Mouse (Mus musculus): ENCODE data around the gene 1110051M20Rik. TPM values are rescaled to one million over a fixed set of nuclear protein-coding genes. Genes with fewer than 3 reads are reported as not detected.

1110051M20Rik gene
- polyA plus RNA-seq, 1 experiment from 2014 or later, result 6.0 TPM

DNA sequence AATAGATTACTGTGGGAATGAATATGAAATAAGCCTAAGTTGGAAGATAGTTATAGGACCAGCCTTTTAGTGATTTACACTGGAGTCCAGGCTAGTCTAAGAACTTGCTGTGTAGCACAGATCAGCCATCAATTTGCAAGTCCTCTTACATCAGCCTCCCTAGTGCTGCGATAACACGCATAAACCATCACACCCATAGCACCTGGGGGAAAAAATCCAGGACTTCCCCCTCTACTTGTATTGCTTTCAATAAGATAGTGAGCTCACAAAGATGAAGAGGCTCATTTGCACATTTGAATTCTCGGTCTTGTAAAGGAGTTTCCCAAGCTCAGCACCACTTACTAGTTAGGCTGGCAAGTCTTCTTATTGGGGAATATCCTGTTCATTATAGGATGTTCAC lies 9.9 kb upstream of the 1110051M20Rik start:
- H3K27me3 ChIP-seq (ENCODE audit: control insufficient read depth, insufficient read depth, low read depth, low read length), result peaks cover 46% of the 10 kb centered on the region
- H3K36me3 ChIP-seq (ENCODE audit: control insufficient read depth, insufficient read depth), result no peaks in the 10 kb centered on the region
- no peak overlapping the region for H3K27ac ChIP-seq (ENCODE audit: low read length)
- no peak overlapping the region for H3K9ac ChIP-seq (ENCODE audit: low read depth, low read length)
- peaks cover 15% of the 10 kb centered on the region for H3K4me1 ChIP-seq (ENCODE audit: control insufficient read depth, low read depth, low read length)
- WGBS (ENCODE audit: insufficient replicate concordance), result 60% methylated on average over 3 of the region's 3 CpGs
- no peak overlapping the region for H3K4me2 ChIP-seq (ENCODE audit: low read depth, low read length)
- no peak overlapping the region for H3K4me3 ChIP-seq (ENCODE audit: low read depth, low read length)
- ATAC-seq (ENCODE audit: low read depth), result no peak
- H3K9me3 ChIP-seq (replicated peaks; ENCODE audit: control insufficient read depth, low read length), result no peaks in the 10 kb centered on the region

DNA sequence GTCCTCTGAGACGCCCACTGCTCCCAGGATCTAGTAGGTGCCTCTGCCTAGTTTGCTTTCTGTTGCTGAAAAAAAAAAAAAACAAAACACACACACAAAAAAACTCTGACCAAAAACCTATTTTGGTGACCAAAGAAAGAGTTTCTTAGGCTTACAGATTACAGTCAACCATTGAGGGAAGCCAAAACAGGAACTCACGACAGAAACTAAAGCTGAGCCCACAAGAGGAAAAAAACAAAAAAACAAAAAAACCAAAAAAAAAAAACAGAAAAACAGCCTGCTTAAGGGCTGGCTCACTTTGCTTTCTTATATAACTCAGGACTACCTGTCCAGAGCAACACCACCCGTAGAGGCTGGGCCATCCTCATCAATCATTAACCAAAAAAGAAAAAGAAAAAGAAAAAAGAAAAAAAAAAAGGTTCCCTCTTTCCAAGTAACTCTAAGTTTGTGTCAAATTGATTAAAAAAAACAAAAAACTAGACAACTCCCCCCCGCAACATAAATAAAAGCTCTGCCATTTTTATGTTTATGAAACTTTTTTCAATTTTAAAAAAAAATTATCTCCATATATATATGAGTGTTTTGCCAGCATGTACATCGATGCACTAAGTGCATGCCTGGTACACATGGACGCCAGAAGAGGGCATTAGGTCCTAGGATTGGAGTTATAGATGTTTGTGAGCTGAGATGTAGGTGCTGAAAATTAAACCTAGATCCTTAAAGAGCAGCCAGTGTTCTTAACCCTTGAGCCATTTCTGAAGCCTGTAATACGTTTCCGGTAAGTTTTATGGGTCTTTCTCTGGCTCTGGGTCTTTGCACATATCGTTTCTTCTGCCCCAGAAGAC lies 8.9 kb upstream of the 1110051M20Rik start:
- WGBS (ENCODE audit: insufficient replicate concordance), result 48% methylated on average over 9 of the region's 9 CpGs

DNA sequence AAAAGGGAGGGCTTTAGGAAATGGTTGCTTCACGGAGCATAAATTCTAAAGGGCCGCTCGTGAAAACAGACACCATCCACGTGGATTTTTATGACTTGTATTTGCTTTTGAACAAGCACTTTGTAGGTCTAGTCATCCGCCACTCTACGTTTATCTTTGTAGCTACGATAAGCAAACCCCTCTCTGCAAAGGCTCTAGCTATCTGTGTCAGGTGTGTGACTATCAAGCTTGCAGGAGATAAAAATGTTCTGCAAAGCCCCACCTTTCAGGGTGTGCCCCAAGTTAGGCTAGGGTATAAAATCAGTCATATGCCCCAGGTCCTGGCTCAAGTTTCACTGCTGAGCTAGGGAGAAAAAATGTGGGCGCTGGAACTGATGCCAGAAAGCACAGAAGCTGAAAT lies 8.2 kb upstream of the 1110051M20Rik start:
- WGBS (ENCODE audit: insufficient replicate concordance), result 30% methylated on average over 8 of the region's 8 CpGs
- no peak for ATAC-seq (ENCODE audit: low read depth)

More for the DNA sequence above, 8.9 kb upstream of the 1110051M20Rik start:
- Histone ChIP-seq H3K9me3 (replicated peaks; ENCODE audit: control insufficient read depth, low read length) (no peaks in the 10 kb centered on the region), H3K27ac (ENCODE audit: low read length) (no peak overlapping the region), H3K4me2 (ENCODE audit: low read depth, low read length) (no peak overlapping the region), H3K9ac (ENCODE audit: low read depth, low read length) (no peak overlapping the region), H3K4me3 (ENCODE audit: low read depth, low read length) (no peak overlapping the region), H3K4me1 (ENCODE audit: control insufficient read depth, low read depth, low read length) (peaks cover 15% of the 10 kb centered on the region), H3K36me3 (ENCODE audit: control insufficient read depth, insufficient read depth) (no peaks in the 10 kb centered on the region), H3K27me3 (ENCODE audit: control insufficient read depth, insufficient read depth, low read depth, low read length) (peaks cover 36% of the 10 kb centered on the region)
- ATAC-seq (ENCODE audit: low read depth), result no peak

DNA sequence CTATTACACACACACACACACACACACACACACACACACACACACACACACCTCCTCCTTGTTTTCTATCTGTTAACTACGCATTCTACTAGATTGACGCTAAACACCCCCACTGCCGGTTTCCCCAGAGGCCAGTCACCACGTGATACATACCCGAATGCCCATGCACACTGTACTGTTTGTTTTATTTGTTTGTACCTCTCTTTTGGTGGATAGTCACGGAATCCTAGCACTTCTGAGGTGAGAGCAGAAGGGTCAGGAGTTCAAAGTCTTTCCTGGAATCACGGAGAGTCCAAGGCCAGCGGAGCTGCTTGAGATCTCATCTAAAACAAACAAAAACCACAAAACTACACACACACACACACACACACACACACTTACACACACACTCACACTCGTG lies 5.8 kb upstream of the 1110051M20Rik start:
- no peak overlapping the region for H3K4me2 ChIP-seq (ENCODE audit: low read depth, low read length)
- H3K27ac ChIP-seq (ENCODE audit: low read length), result no peak overlapping the region
- peaks cover 10% of the 10 kb centered on the region for H3K27me3 ChIP-seq (ENCODE audit: control insufficient read depth, insufficient read depth, low read depth, low read length)
- no peaks in the 10 kb centered on the region for H3K36me3 ChIP-seq (ENCODE audit: control insufficient read depth, insufficient read depth)
- H3K4me3 ChIP-seq (ENCODE audit: low read depth, low read length), result no peak overlapping the region
- H3K9ac ChIP-seq (ENCODE audit: low read depth, low read length), result no peak overlapping the region
- 58% methylated on average over 9 of the region's 9 CpGs for WGBS (ENCODE audit: insufficient replicate concordance)
- ATAC-seq (ENCODE audit: low read depth), result peak; percentile 87
- H3K4me1 ChIP-seq (ENCODE audit: control insufficient read depth, low read depth, low read length), result peaks cover 5% of the 10 kb centered on the region
- H3K9me3 ChIP-seq (replicated peaks; ENCODE audit: control insufficient read depth, low read length), result no peaks in the 10 kb centered on the region

More for the DNA sequence above, 8.2 kb upstream of the 1110051M20Rik start:
- Histone ChIP-seq H3K27me3 (ENCODE audit: control insufficient read depth, insufficient read depth, low read depth, low read length) (peaks cover 28% of the 10 kb centered on the region), H3K9ac (ENCODE audit: low read depth, low read length) (no peak overlapping the region), H3K4me2 (ENCODE audit: low read depth, low read length) (no peak overlapping the region), H3K4me1 (ENCODE audit: control insufficient read depth, low read depth, low read length) (peaks cover 15% of the 10 kb centered on the region), H3K4me3 (ENCODE audit: low read depth, low read length) (no peak overlapping the region), H3K36me3 (ENCODE audit: control insufficient read depth, insufficient read depth) (no peaks in the 10 kb centered on the region), H3K9me3 (replicated peaks; ENCODE audit: control insufficient read depth, low read length) (no peaks in the 10 kb centered on the region), H3K27ac (ENCODE audit: low read length) (no peak overlapping the region)

DNA sequence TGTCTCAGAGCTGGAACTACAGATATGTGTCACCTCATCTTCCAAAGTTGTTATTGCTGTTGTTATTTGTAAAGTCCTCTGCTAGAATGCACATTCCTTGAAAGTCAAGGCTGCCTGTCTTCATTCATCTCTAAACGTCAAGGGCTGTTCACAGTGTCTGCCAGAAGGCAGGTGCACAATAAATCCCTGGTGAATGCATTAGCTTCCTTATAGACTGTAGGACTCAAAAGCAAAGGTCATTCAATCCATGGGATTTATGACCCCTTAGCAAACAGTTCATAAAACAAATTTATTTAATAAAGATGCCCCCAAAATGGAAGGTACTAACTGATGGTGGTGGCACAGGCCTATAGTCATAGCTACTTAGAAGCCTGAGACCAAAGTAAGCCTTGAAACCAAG lies 5.2 kb upstream of the 1110051M20Rik start:
- no peak overlapping the region for H3K4me2 ChIP-seq (ENCODE audit: low read depth, low read length)
- no peak overlapping the region for H3K27ac ChIP-seq (ENCODE audit: low read length)
- peaks cover 5% of the 10 kb centered on the region for H3K4me1 ChIP-seq (ENCODE audit: control insufficient read depth, low read depth, low read length)
- no peaks in the 10 kb centered on the region for H3K9me3 ChIP-seq (replicated peaks; ENCODE audit: control insufficient read depth, low read length)
- H3K4me3 ChIP-seq (ENCODE audit: low read depth, low read length), result no peak overlapping the region
- no peak for ATAC-seq (ENCODE audit: low read depth)
- no peak overlapping the region for H3K9ac ChIP-seq (ENCODE audit: low read depth, low read length)
- no peaks in the 10 kb centered on the region for H3K36me3 ChIP-seq (ENCODE audit: control insufficient read depth, insufficient read depth)
- H3K27me3 ChIP-seq (ENCODE audit: control insufficient read depth, insufficient read depth, low read depth, low read length), result peaks cover 4% of the 10 kb centered on the region
- WGBS (ENCODE audit: insufficient replicate concordance), result 59% methylated on average over 1 of the region's 1 CpGs

DNA sequence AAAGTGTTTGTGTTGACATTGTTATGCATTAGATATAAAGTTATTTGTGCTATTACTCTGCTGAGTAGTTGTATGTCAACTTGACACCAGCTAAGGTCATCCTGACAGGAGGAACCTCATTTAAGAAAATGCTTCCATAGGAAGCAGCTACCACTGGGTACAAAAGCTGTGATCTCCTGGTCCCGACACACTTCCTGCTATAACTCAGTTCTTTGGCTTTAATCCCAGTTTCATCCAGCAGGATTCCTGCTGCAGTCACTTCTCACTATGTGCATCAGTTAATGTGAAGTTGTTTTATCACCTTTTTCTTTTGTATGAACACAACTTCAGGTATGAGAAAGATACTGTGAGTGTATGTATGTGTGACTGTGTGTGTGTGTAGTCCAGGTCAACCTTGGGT lies 2.3 kb downstream of the 1110051M20Rik start:
- 52% methylated on average over 1 of the region's 1 CpGs for WGBS (ENCODE audit: insufficient replicate concordance)
- H3K4me3 ChIP-seq (ENCODE audit: low read depth, low read length), result no peak overlapping the region
- H3K4me1 ChIP-seq (ENCODE audit: control insufficient read depth, low read depth, low read length), result peaks cover 3% of the 10 kb centered on the region
- H3K9ac ChIP-seq (ENCODE audit: low read depth, low read length), result no peak overlapping the region
- no peak overlapping the region for H3K4me2 ChIP-seq (ENCODE audit: low read depth, low read length)
- no peaks in the 10 kb centered on the region for H3K27me3 ChIP-seq (ENCODE audit: control insufficient read depth, insufficient read depth, low read depth, low read length)
- ATAC-seq (ENCODE audit: low read depth), result no peak
- H3K27ac ChIP-seq (ENCODE audit: low read length), result no peak overlapping the region
- no peaks in the 10 kb centered on the region for H3K9me3 ChIP-seq (replicated peaks; ENCODE audit: control insufficient read depth, low read length)
- no peaks in the 10 kb centered on the region for H3K36me3 ChIP-seq (ENCODE audit: control insufficient read depth, insufficient read depth)

DNA sequence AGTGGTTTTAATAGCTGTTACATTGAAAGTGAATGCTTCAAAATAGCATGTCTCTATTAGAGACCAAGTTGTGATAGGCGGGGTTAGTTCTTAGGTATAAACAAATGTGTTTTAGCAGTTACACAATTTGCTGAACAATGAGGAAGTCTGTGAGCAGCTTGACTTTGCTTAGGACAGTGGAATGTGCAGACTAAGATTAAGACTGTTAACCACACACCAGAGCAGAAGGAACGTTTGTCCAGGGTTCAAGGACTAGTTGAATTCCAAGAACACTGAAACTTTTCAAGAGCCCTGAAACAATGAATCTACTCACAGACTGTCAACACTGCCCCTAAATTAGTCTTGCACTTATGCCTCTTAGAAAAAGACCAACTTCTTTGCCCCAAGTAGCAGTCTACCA lies 2.8 kb downstream of the 1110051M20Rik start:
- 32% methylated on average over 2 of the region's 2 CpGs for WGBS (ENCODE audit: insufficient replicate concordance)
- Histone ChIP-seq H3K4me1 (ENCODE audit: control insufficient read depth, low read depth, low read length) (peaks cover 3% of the 10 kb centered on the region), H3K36me3 (ENCODE audit: control insufficient read depth, insufficient read depth) (no peaks in the 10 kb centered on the region), H3K9me3 (replicated peaks; ENCODE audit: control insufficient read depth, low read length) (no peaks in the 10 kb centered on the region), H3K4me2 (ENCODE audit: low read depth, low read length) (no peak overlapping the region), H3K27ac (ENCODE audit: low read length) (no peak overlapping the region), H3K4me3 (ENCODE audit: low read depth, low read length) (no peak overlapping the region), H3K27me3 (ENCODE audit: control insufficient read depth, insufficient read depth, low read depth, low read length) (no peaks in the 10 kb centered on the region), H3K9ac (ENCODE audit: low read depth, low read length) (no peak overlapping the region)
- no peak for ATAC-seq (ENCODE audit: low read depth)

DNA sequence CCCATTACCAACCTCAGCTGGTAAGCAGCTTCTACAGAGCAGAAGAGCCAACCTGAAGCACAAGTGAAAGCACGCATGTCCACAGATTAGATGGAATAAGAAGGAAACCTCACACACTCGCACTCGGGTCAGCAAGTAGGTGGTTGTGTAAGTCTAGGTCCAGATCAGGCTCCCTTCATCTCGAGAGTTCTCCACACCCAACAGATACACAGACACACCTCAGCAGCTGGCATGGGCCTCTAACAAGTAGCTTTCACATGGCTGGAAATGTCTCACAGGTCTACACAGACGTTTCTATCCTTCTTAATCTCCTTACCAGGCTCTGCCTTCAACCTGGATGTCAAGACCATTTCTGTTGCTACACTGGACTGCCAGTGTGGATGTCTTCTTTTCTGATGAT lies 3.8 kb downstream of the 1110051M20Rik start:
- Histone ChIP-seq H3K27ac (ENCODE audit: low read length) (no peak overlapping the region), H3K9ac (ENCODE audit: low read depth, low read length) (no peak overlapping the region), H3K4me2 (ENCODE audit: low read depth, low read length) (no peak overlapping the region), H3K4me1 (ENCODE audit: control insufficient read depth, low read depth, low read length) (peaks cover 3% of the 10 kb centered on the region), H3K27me3 (ENCODE audit: control insufficient read depth, insufficient read depth, low read depth, low read length) (no peaks in the 10 kb centered on the region), H3K9me3 (replicated peaks; ENCODE audit: control insufficient read depth, low read length) (no peaks in the 10 kb centered on the region), H3K36me3 (ENCODE audit: control insufficient read depth, insufficient read depth) (no peaks in the 10 kb centered on the region), H3K4me3 (ENCODE audit: low read depth, low read length) (no peak overlapping the region)
- 54% methylated on average over 5 of the region's 5 CpGs for WGBS (ENCODE audit: insufficient replicate concordance)
- ATAC-seq (ENCODE audit: low read depth), result no peak

DNA sequence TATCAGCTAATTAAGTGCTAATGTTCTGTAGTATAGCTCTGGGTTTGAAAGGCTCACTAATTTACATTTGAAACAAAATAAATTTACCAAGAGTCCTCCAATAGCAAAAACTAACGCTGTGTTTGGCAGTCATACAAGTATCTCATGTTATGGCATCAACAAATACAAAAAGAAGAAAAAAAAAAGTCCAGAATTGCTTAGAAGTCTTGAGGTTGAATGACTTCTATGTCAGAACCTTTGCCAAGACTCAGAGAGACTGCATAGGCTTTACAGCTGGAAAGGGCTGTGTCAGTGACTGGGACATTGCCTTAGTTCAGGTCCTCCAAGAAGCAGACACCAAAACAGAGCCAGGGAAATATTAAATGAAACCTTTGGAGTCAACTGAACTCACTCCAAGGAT lies 4.6 kb downstream of the 1110051M20Rik start:
- Histone ChIP-seq H3K27me3 (ENCODE audit: control insufficient read depth, insufficient read depth, low read depth, low read length) (no peaks in the 10 kb centered on the region), H3K4me1 (ENCODE audit: control insufficient read depth, low read depth, low read length) (peaks cover 3% of the 10 kb centered on the region)
- WGBS (ENCODE audit: insufficient replicate concordance), result 60% methylated on average over 1 of the region's 1 CpGs

More for the DNA sequence above, 4.6 kb downstream of the 1110051M20Rik start:
- Histone ChIP-seq H3K9me3 (replicated peaks; ENCODE audit: control insufficient read depth, low read length) (no peaks in the 10 kb centered on the region), H3K9ac (ENCODE audit: low read depth, low read length) (no peak overlapping the region), H3K27ac (ENCODE audit: low read length) (no peak overlapping the region), H3K4me2 (ENCODE audit: low read depth, low read length) (no peak overlapping the region), H3K36me3 (ENCODE audit: control insufficient read depth, insufficient read depth) (no peaks in the 10 kb centered on the region), H3K4me3 (ENCODE audit: low read depth, low read length) (no peak overlapping the region)
- no peak for ATAC-seq (ENCODE audit: low read depth)
